Mouse (Mus musculus) heart, postnatal 4 days (tissue): Measurements from ENCODE around the gene Skint4. TPM values are rescaled to one million over a fixed set of nuclear protein-coding genes. Genes with fewer than 3 reads are reported as not detected.

Experiments
- DNase-seq: peaks from one replicate; pipeline ENCODE4 v3.0.0; 2021
- total RNA-seq, 2 experiments: library from RNA; stranded (reverse); gene quantifications; 2 replicates each; pipeline ENCODE4 v1.2.3; 2021

The Skint4 gene
- not detected for total RNA-seq

GRCm38 (mm10) chr4:112071716-112072115 lies at the start of gene Skint4:
Skint4 (plus strand) TSS chr4:112072016.
- DNase-seq = no peak

Other genes with a start within 250 kb of the Skint4 start
- not detected for gene Slc5a9, start 169.1 kb upstream of the Skint4 start, total RNA-seq
- gene Skint8, start 152.6 kb upstream of the Skint4 start, total RNA-seq = not detected
- gene Skint7, start 99.1 kb upstream of the Skint4 start, total RNA-seq = not detected
- gene Skint1, start 65.7 kb upstream of the Skint4 start, total RNA-seq = not detected
- not detected for gene Skint3, start 160.2 kb downstream of the Skint4 start, total RNA-seq